Mouse (Mus musculus): ENCODE measurements around the gene Eps8l3.

Eps8l3 gene

GRCm38 (mm10) chr3:107877005-107877404, at the start of gene Eps8l3:
Gene Eps8l3, plus strand, starts transcription at chr3:107877229.
- DNase-seq (ENCODE audit: low read depth, low spot score) = no peak

GRCm38 (mm10) chr3:107827873-107828405, 49.1 kb upstream of the Eps8l3 start:
- DNase-seq (ENCODE audit: low read depth, low spot score) = no peak

GRCm38 (mm10) chr3:107828518-107828917, 48.5 kb upstream of the Eps8l3 start:
- no peak for DNase-seq (ENCODE audit: low read depth, low spot score)

- no peak for DNase-seq (ENCODE audit: low read depth, low spot score)
These were observed 48.0 kb upstream of the Eps8l3 start for GRCm38 (mm10) chr3:107828997-107829396.

- no peak for DNase-seq (ENCODE audit: low read depth, low spot score)
These were observed 47.4 kb upstream of the Eps8l3 start for GRCm38 (mm10) chr3:107829625-107830024.

- no peak for DNase-seq (ENCODE audit: low read depth, low spot score)
These were observed 45.0 kb upstream of the Eps8l3 start for GRCm38 (mm10) chr3:107831875-107832554.

- DNase-seq (ENCODE audit: low read depth, low spot score) = no peak
These were observed 44.4 kb upstream of the Eps8l3 start for GRCm38 (mm10) chr3:107832645-107833044.

GRCm38 (mm10) chr3:107833370-107833769, 43.7 kb upstream of the Eps8l3 start:
- DNase-seq (ENCODE audit: low read depth, low spot score) = no peak

GRCm38 (mm10) chr3:107833872-107834341, 43.1 kb upstream of the Eps8l3 start:
- no peak for DNase-seq (ENCODE audit: low read depth, low spot score)

- no peak for DNase-seq (ENCODE audit: low read depth, low spot score)
These were observed 41.7 kb upstream of the Eps8l3 start for GRCm38 (mm10) chr3:107835301-107835700.

GRCm38 (mm10) chr3:107839855-107840254, 37.2 kb upstream of the Eps8l3 start:
- no peak for DNase-seq (ENCODE audit: low read depth, low spot score)

GRCm38 (mm10) chr3:107840855-107841254, 36.2 kb upstream of the Eps8l3 start:
- DNase-seq (ENCODE audit: low read depth, low spot score) = no peak

GRCm38 (mm10) chr3:107841370-107841769, 35.7 kb upstream of the Eps8l3 start:
- no peak for DNase-seq (ENCODE audit: low read depth, low spot score)

- no peak for DNase-seq (ENCODE audit: low read depth, low spot score)
These were observed 33.6 kb upstream of the Eps8l3 start for GRCm38 (mm10) chr3:107843406-107843805.

- DNase-seq (ENCODE audit: low read depth, low spot score) = no peak
These were observed 33.0 kb upstream of the Eps8l3 start for GRCm38 (mm10) chr3:107844001-107844400.

- no peak for DNase-seq (ENCODE audit: low read depth, low spot score)
These were observed 32.5 kb upstream of the Eps8l3 start for GRCm38 (mm10) chr3:107844499-107844898.

- DNase-seq (ENCODE audit: low read depth, low spot score) = no peak
These were observed 30.9 kb upstream of the Eps8l3 start for GRCm38 (mm10) chr3:107846175-107846574.

- DNase-seq (ENCODE audit: low read depth, low spot score) = no peak
These were observed 30.2 kb upstream of the Eps8l3 start for GRCm38 (mm10) chr3:107846835-107847234.

GRCm38 (mm10) chr3:107848126-107848525, 28.9 kb upstream of the Eps8l3 start:
- DNase-seq (ENCODE audit: low read depth, low spot score) = no peak

GRCm38 (mm10) chr3:107849000-107849692, 27.9 kb upstream of the Eps8l3 start:
- no peak for DNase-seq (ENCODE audit: low read depth, low spot score)

GRCm38 (mm10) chr3:107849693-107850031, 27.4 kb upstream of the Eps8l3 start:
- no peak for DNase-seq (ENCODE audit: low read depth, low spot score)

- DNase-seq (ENCODE audit: low read depth, low spot score) = no peak
These were observed 26.5 kb upstream of the Eps8l3 start for GRCm38 (mm10) chr3:107850418-107851031.
